Mouse (Mus musculus) liver, embryonic 12.5 days (tissue): ENCODE results near the gene Plbd2. TPM values are rescaled to one million over a fixed set of nuclear protein-coding genes. Genes with fewer than 3 reads are reported as not detected.

ENCODE experiments used
- ATAC-seq: fragments of 200-750 bp; cut with Nextera tagmentation; 2 replicates; pipeline ENCODE4 v1.8.0; 2017; ENCODE audit warnings: moderate number of reproducible peaks, mild to moderate bottlenecking, moderate library complexity
- H3K27ac ChIP-seq: fragments of 300-500 bp; sonication (generic); 2 replicates; pipeline ENCODE4 v1.5.1; 2016; ENCODE audit warnings: mild to moderate bottlenecking
- H3K27me3 ChIP-seq: fragments of 300-500 bp; sonication (generic); replicated peaks from 2 replicates; pipeline ENCODE4 v1.6.1; 2016; ENCODE audit warnings: mild to moderate bottlenecking, moderate library complexity
- H3K36me3 ChIP-seq: fragments of 300-500 bp; sonication (generic); 2 replicates; pipeline ENCODE4 v1.6.1; 2016; ENCODE audit warnings: mild to moderate bottlenecking, moderate library complexity
- H3K4me1 ChIP-seq: fragments of 300-500 bp; sonication (generic); 2 replicates; pipeline ENCODE4 v1.6.1; 2016
- H3K4me2 ChIP-seq: fragments of 300-500 bp; sonication (generic); 2 replicates; pipeline ENCODE4 v1.6.1; 2016; ENCODE audit warnings: mild to moderate bottlenecking, moderate library complexity
- H3K4me3 ChIP-seq: fragments of 300-500 bp; sonication (generic); 2 replicates; pipeline ENCODE4 v1.5.1; 2016; ENCODE audit warnings: mild to moderate bottlenecking, moderate library complexity
- H3K9ac ChIP-seq: fragments of 300-500 bp; sonication (generic); 2 replicates; pipeline ENCODE4 v1.6.1; 2016; ENCODE audit warnings: mild to moderate bottlenecking, moderate library complexity
- H3K9me3 ChIP-seq: fragments of 300-500 bp; sonication (generic); replicated peaks from 2 replicates; pipeline ENCODE4 v1.6.1; 2016; ENCODE audit warnings: mild to moderate bottlenecking, moderate library complexity
- WGBS: fragments of 180-500 bp; shearing (Covaris S2); methylation state at CpG from one replicate; pipeline ENCODE4 v1.1.7; 2016; ENCODE audit not compliant: insufficient replicate concordance; 5-methylcytosine and 5-hydroxymethylcytosine counted together
- polyA plus RNA-seq: library from polyadenylated mRNA; unstranded; fragments of >200 nt; fragmentation: Nextera tagmentation; extraction: Ambion mirVana; gene quantifications from 2 replicates; pipeline ENCODE4 v1.2.1, GENCODE M21; 2016

Gene Plbd2
- polyA plus RNA-seq = 23.2 and 27.4 TPM in 2 replicates

DNA sequence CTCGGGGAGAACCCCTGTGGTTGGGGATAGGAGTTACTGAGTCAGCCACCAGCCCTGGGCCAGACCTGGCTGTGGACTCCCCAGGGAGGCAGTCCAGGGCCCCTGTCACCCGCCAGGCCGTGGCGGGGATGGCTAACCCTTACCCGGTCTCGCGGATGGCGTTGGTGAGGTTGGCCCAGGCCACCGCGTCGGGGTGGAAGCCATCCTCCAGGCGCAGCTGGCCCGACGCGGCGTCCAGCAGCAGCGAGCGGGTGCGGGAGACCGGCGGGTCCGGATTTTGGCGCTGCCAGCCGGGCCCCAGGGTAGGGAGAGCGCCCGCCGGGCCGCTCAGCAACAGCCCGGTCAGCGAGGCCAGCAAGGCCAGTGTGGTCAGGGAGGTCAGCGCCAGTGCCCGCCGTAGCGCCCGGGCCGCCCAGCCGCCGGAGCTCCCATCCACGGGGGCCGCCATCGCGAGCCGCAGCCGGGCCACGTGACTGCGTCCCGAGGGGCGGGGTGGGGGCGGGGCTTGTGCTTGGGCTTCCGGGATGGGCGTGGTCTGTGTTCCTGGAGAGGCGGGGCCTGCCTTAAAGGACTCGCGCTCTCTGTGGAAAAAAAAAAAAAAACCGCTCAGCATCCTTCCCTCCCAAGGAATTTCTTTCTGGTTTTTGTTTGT, at the start of gene Plbd2:
TSS of gene Plbd2 (minus strand) at position 482 of the 652 bp plus-strand sequence.
- Histone ChIP-seq H3K27me3 (no peaks in the 10 kb centered on the region), H3K4me2 (peak within 1 kb of the TSS; percentile 98), H3K4me1 (peaks cover 29% of the 10 kb centered on the region), H3K4me3 (peak within 1 kb of the TSS; percentile 91), H3K9me3 (no peaks in the 10 kb centered on the region), H3K27ac (peak within 1 kb of the TSS; percentile 38; the same call in 1 of the 2 replicates), H3K36me3 (peaks cover 7% of the 10 kb centered on the region), H3K9ac (peak within 1 kb of the TSS; percentile 87)
- WGBS = under 1% methylated on average over 55 of the region's 55 CpGs
- ATAC-seq = peak; percentile 67

DNA sequence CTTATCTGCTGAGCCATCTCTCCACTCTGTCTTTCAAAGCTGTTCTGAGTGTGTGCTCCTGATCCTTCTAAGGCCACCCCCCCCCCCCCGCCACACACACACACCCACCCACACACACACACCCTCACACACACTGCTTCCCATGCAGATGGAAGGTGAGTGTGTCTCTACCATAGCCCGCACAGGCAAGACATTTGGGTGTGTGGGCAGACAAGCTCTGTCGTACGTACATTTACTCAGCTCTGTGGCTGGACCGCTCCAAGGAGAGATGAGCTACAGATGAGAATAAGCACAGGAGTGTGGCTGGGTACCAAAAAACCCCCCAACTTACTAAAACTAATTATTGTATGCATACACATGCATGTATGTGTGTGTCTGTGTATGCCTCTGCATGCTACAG, 47.2 kb upstream of the Plbd2 start:
- peaks cover 98% of the 10 kb centered on the region for H3K36me3 ChIP-seq
- H3K27ac ChIP-seq = no peak overlapping the region
- ATAC-seq = no peak
- H3K4me1 ChIP-seq = 0 out of 2 replicates have a peak, but pooled peaks cover 11% of the 10 kb centered on the region
- no peak overlapping the region for H3K4me3 ChIP-seq
- H3K9me3 ChIP-seq = no peaks in the 10 kb centered on the region
- H3K27me3 ChIP-seq = no peaks in the 10 kb centered on the region
- H3K9ac ChIP-seq = no peak overlapping the region
- H3K4me2 ChIP-seq = no peak overlapping the region
- 98% methylated on average over 5 of the region's 5 CpGs for WGBS

DNA sequence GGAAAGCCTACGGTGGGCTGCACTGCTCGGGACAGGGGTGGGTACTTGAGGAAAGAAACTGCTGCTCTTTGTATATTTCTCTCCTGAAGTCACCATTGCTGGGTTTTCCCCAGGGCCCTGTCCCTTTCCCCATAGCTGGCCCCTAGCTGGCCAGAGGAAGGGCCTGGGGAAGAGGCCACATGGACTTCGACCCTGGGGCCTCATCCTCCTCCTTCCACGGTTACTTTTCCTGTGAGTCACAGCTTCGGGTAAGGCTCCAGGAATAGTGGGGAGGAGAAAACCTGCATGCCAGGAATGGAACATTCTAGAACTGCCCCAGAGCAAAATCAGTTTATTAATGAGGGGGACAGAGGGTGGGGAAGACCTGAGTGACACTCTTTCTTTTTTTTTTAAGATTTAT, 46.7 kb upstream of the Plbd2 start:
- ATAC-seq = no peak
- Histone ChIP-seq H3K4me3 (no peak overlapping the region), H3K4me2 (no peak overlapping the region), H3K27me3 (no peaks in the 10 kb centered on the region), H3K36me3 (peaks cover 98% of the 10 kb centered on the region), H3K9me3 (no peaks in the 10 kb centered on the region), H3K27ac (no peak overlapping the region), H3K9ac (no peak overlapping the region), H3K4me1 (0 out of 2 replicates have a peak, but pooled peaks cover 11% of the 10 kb centered on the region)
- WGBS = 64% methylated on average over 5 of the region's 5 CpGs

DNA sequence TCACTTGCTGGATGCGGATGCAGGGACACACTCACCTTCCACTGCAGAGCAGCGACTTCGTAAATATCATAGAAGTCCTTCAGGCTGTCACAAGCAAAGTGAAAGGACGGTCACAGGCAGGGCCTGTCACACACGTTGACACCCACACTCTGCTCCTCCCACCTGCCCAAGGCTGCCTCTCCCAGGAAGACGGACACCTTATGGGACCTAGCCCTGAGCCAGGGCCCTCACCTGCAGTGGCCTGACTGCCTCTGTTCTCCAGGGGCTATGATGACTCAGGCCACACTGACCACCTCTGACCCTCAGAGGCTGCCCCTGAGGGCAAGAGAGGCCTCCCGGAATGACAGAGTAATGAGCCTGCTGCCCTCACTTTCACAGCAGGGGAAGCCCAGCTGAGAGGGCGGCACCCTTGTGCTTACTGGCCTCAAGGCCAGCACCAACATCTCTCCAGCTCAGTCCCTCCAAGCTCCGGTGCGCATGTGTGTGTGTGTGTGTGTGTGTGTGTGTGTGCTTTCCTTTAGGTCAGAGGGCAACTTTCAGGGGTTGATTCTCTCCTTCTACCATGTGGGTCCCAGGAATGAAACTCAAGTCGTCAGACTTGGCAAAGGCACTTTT, 44.9 kb upstream of the Plbd2 start:
- no peaks in the 10 kb centered on the region for H3K9me3 ChIP-seq
- peaks cover 98% of the 10 kb centered on the region for H3K36me3 ChIP-seq
- 0 out of 2 replicates have a peak, but pooled peaks cover 11% of the 10 kb centered on the region for H3K4me1 ChIP-seq
- no peak for ATAC-seq
- no peak overlapping the region for H3K4me2 ChIP-seq
- no peaks in the 10 kb centered on the region for H3K27me3 ChIP-seq
- H3K4me3 ChIP-seq = no peak overlapping the region
- WGBS = 79% methylated on average over 11 of the region's 11 CpGs
- no peak overlapping the region for H3K9ac ChIP-seq
- no peak overlapping the region for H3K27ac ChIP-seq

DNA sequence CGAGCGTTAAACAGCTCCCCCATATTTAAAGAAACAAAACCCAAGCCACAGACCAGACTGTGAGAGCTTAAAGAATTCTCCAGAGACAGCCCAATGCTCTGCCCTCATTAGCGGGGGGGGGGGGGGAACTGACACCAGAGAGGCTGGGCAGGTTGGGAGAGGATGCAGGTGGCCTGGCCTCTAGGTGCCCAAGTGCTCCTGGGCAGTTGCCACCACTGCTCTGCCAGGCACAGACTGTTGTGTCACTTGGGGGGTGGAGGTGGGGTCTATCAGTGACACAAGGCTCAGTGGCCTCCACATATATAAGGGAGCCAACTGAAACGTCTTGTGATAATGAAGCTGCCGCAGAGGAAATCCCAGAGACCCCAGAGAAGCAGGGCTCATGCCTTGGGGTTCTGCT, 33.2 kb upstream of the Plbd2 start:
- Histone ChIP-seq H3K4me1 (peaks cover 4% of the 10 kb centered on the region; the same call in 1 of the 2 replicates), H3K4me2 (no peak overlapping the region), H3K9me3 (no peaks in the 10 kb centered on the region), H3K27me3 (no peaks in the 10 kb centered on the region), H3K27ac (no peak overlapping the region), H3K4me3 (no peak overlapping the region), H3K36me3 (peaks cover 87% of the 10 kb centered on the region), H3K9ac (no peak overlapping the region)
- no peak for ATAC-seq
- 71% methylated on average over 5 of the region's 5 CpGs for WGBS

DNA sequence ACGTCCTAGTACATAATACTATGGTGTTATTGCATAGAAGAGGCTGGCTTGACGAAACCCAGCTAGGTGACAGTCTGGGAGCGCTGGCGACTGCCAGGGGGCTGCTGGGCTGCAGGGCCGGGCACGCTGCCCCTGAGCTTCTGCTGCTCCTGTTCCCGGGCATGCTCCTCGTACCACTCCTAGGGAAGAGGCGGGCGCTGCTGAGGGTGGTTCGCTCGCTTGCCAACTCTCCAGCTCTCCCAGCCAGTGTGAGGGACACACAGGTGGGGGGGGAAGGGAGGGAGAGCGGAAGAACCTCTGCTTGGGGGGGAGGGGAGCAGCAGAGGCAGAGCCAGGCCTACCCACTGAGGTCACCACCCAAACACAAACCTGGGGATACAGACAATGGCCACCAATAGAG, 32.6 kb upstream of the Plbd2 start:
- H3K4me3 ChIP-seq = no peak overlapping the region
- ATAC-seq = no peak
- no peaks in the 10 kb centered on the region for H3K27me3 ChIP-seq
- 90% methylated on average over 13 of the region's 13 CpGs for WGBS
- H3K36me3 ChIP-seq = peaks cover 81% of the 10 kb centered on the region
- no peaks in the 10 kb centered on the region for H3K9me3 ChIP-seq
- H3K9ac ChIP-seq = no peak overlapping the region
- peaks cover 4% of the 10 kb centered on the region; the same call in 1 of the 2 replicates for H3K4me1 ChIP-seq
- H3K4me2 ChIP-seq = no peak overlapping the region
- H3K27ac ChIP-seq = no peak overlapping the region

DNA sequence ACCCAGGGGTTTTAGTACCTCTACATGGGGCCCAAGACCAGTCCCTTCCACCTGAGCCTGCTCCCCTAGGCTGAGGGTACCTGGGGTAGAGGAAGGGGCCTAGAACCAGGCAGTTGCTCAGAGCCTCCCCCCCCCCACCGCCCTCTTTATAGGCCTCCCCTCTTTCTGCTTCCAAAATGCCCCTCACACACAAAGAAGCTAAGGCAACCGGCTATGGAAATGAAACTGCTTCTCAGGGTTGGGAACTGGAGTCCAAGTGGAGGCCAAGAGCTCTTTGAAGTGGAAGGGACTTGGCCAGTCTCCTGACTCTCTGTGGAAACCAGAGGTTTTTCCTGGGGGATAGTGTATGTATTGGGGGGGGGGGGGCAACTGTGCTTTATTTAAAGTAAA, 31.3 kb upstream of the Plbd2 start:
- Histone ChIP-seq H3K27me3 (no peaks in the 10 kb centered on the region), H3K9ac (no peak overlapping the region), H3K27ac (no peak overlapping the region), H3K4me2 (no peak overlapping the region), H3K4me1 (no peaks in the 10 kb centered on the region; the same call in 1 of the 2 replicates), H3K36me3 (peaks cover 68% of the 10 kb centered on the region), H3K9me3 (no peaks in the 10 kb centered on the region), H3K4me3 (no peak overlapping the region)
- 88% methylated on average over 2 of the region's 2 CpGs for whole genome bisulfite sequencing
- ATAC-seq = no peak

DNA sequence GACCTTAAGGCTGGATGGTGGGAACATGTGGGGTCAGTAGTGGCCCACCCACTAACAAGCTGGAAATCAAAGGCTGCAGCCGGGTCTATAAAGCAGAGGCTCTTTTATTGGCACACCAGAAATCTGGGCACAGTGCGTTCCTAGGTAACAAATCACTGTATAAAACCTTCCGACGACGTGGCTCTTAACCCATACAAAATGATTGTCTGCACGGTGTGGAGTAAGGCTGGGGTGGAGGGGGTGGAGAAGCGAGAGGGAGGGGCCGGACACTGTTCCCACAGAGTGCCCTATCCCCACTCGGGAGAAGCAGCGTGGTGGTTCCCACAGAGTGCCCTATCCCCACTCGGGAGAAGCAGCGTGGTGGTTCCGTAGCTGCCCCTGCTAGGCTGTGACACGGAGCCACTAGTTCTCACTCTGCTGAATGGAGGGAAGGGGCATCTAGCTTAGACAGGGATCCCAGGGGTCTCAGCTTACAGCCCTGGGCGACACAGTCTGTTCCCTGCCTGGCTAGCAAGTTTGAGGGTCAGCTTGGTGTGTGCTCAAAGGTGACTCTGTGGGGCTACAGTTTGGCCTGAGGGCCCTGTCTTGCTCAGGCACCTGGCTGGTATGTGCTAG, 30.8 kb upstream of the Plbd2 start:
- Histone ChIP-seq H3K4me2 (no peak overlapping the region), H3K27me3 (no peaks in the 10 kb centered on the region), H3K36me3 (peaks cover 63% of the 10 kb centered on the region), H3K27ac (no peak overlapping the region), H3K4me3 (no peak overlapping the region), H3K9ac (no peak overlapping the region), H3K4me1 (no peaks in the 10 kb centered on the region; the same call in 1 of the 2 replicates), H3K9me3 (no peaks in the 10 kb centered on the region)
- 82% methylated on average over 15 of the region's 15 CpGs for WGBS
- ATAC-seq = peak; percentile 20; the same call in 1 of the 2 replicates

DNA sequence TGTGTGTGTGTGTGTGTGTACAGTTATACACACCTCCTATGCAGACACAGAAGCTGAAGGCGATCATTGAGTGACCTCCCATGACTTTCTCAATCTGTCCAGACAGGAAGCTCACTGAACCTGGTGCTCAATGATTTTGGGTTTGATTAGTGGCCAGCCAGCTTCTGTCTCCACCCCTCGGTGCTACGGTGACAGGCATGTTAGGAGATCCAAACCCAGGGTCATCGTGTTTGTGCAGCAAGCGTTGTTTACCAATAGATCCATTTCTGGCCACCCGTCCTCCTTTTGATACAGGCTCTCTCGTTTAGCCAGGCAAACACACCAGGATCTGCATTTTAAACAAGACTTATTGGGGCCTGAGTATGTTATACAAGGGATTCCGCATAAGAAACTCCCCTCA, 28.2 kb upstream of the Plbd2 start:
- peaks cover 40% of the 10 kb centered on the region for H3K36me3 ChIP-seq
- H3K9ac ChIP-seq = no peak overlapping the region
- 75% methylated on average over 8 of the region's 8 CpGs for WGBS
- no peak for ATAC-seq
- no peak overlapping the region for H3K27ac ChIP-seq
- H3K4me3 ChIP-seq = no peak overlapping the region
- H3K9me3 ChIP-seq = no peaks in the 10 kb centered on the region
- no peak overlapping the region for H3K4me2 ChIP-seq
- H3K27me3 ChIP-seq = no peaks in the 10 kb centered on the region
- peaks cover 4% of the 10 kb centered on the region for H3K4me1 ChIP-seq

DNA sequence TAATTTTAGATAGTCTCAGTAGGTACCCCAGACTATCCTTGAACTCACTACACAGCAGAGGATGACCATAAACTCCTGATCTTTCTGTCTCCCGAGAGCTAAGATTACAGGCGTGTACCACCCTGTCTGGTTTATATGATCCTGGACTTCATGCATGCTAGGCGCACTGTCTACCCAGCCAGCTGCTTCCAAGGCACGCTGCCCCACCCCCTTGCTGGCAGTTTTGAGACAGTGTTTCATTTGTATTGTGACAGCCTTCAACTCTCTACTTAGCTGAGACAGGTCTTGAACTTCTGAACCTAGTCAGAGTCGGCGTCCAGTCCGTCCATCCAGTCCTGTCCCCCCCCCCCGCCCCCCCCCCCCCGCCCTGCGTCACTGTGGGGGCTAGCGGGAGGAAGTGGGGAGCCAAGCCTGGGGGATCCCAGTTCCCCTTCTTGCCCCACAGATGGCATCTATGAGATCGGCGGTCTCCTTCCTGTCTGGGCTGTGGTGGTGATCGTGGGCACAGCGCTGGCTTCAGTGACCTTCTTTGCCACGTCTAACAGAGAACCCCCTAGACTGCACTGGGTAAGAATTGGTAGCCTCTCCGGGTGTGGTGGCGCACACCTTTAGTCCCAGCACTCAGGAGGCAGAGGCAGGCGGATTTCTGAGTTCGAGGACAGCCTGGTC, 24.0 kb upstream of the Plbd2 start:
- Histone ChIP-seq H3K4me3 (no peak overlapping the region), H3K4me2 (no peak overlapping the region), H3K27me3 (no peaks in the 10 kb centered on the region), H3K36me3 (peaks cover 20% of the 10 kb centered on the region), H3K4me1 (peaks cover 34% of the 10 kb centered on the region), H3K9me3 (no peaks in the 10 kb centered on the region), H3K27ac (no peak overlapping the region), H3K9ac (no peak overlapping the region)
- WGBS = 55% methylated on average over 15 of the region's 20 CpGs
- ATAC-seq = no peak

DNA sequence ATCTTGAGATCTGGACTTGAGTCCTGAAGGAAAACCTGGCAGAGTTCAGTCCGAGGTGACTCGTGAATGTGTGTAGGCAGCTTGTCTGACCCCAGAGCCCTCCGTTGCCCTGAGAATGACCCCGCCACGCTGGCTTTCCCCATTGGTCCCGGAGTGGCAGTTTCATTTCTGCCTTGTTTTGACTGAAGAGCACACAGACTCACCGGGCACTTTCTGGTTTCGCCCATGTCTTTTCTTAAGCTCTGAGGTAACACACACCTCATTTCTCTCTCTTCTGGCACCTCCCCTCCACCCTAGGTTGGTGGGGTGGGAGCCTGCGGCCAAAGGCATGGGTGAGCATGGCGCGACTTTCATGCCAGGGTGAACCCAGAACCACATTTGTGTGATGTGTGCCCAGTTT, 22.9 kb upstream of the Plbd2 start:
- no peaks in the 10 kb centered on the region for H3K27me3 ChIP-seq
- H3K4me1 ChIP-seq = peaks cover 34% of the 10 kb centered on the region
- H3K4me3 ChIP-seq = no peak overlapping the region
- H3K4me2 ChIP-seq = no peak overlapping the region
- H3K9ac ChIP-seq = no peak overlapping the region
- no peak for ATAC-seq
- WGBS = 63% methylated on average over 11 of the region's 11 CpGs
- no peaks in the 10 kb centered on the region for H3K9me3 ChIP-seq
- no peak overlapping the region for H3K27ac ChIP-seq
- H3K36me3 ChIP-seq = peaks cover 29% of the 10 kb centered on the region

DNA sequence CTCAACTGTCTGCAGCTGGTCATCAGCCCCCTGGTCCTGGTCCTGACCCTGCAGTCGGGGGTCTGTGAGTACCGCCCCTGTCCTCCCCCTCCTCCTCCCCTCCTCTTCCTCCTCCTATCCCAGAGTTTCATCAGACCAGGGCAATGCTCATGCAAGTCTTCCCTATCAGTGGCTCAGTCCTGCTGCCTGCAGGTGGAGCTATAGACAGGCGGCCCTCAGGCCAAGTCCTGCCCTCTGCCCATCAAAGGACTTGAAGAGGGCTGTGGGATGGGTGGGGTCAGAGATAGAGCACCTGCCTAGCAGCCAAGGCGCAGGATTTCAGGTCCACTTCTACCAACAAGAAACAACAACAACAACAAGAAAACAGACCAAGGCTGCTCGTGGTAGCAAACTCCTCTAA, 22.3 kb upstream of the Plbd2 start:
- ATAC-seq = peak; percentile 53; the same call in 1 of the 2 replicates
- 29% methylated on average over 5 of the region's 5 CpGs for WGBS
- Histone ChIP-seq H3K27me3 (no peaks in the 10 kb centered on the region), H3K9ac (no peak overlapping the region; the same call in 1 of the 2 replicates), H3K36me3 (peaks cover 29% of the 10 kb centered on the region), H3K27ac (no peak overlapping the region), H3K4me3 (no peak overlapping the region), H3K9me3 (no peaks in the 10 kb centered on the region), H3K4me2 (no peak overlapping the region), H3K4me1 (peaks cover 34% of the 10 kb centered on the region)
